Mouse (Mus musculus) forebrain, embryonic 13.5 days (tissue): Measurements from ENCODE around the gene Pip5kl1. TPM values are rescaled to one million over a fixed set of nuclear protein-coding genes. Genes with fewer than 3 reads are reported as not detected.

Experiments used
- ATAC-seq: fragments of 200-750 bp; cut with Nextera tagmentation; 2 replicates; pipeline ENCODE4 v1.8.0; 2017
- H3K27ac ChIP-seq: fragments of 300-500 bp; sonication (generic); 2 replicates; pipeline ENCODE4 v1.5.1; 2015; ENCODE audit warnings: inconsistent platforms, mild to moderate bottlenecking, moderate library complexity
- H3K27me3 ChIP-seq: fragments of 300-500 bp; sonication (generic); 2 replicates; pipeline ENCODE4 v1.6.1; 2015; ENCODE audit warnings: mild to moderate bottlenecking, inconsistent platforms
- H3K36me3 ChIP-seq: fragments of 300-500 bp; sonication (generic); 2 replicates; pipeline ENCODE4 v1.6.1; 2015; ENCODE audit warnings: mild to moderate bottlenecking, inconsistent platforms; ENCODE audit not compliant: poor library complexity, severe bottlenecking
- H3K4me1 ChIP-seq: fragments of 300-500 bp; sonication (generic); 2 replicates; pipeline ENCODE4 v1.6.1; 2015; ENCODE audit warnings: inconsistent platforms
- H3K4me2 ChIP-seq: fragments of 300-500 bp; sonication (generic); 2 replicates; pipeline ENCODE4 v1.6.1; 2015; ENCODE audit warnings: inconsistent platforms, mild to moderate bottlenecking, moderate library complexity
- H3K4me3 ChIP-seq: fragments of 300-500 bp; sonication (generic); 2 replicates; pipeline ENCODE4 v1.5.1; 2015; ENCODE audit warnings: mild to moderate bottlenecking, inconsistent platforms
- H3K9ac ChIP-seq: fragments of 300-500 bp; sonication (generic); 2 replicates; pipeline ENCODE4 v1.6.1; 2015; ENCODE audit warnings: mild to moderate bottlenecking, inconsistent platforms
- H3K9me3 ChIP-seq: fragments of 300-500 bp; sonication (generic); replicated peaks from 2 replicates; pipeline ENCODE4 v1.6.1; 2016; ENCODE audit warnings: inconsistent platforms
- WGBS: fragments of 180-500 bp; shearing (Covaris S2); methylation state at CpG from one replicate; pipeline ENCODE4 v1.1.7; 2015; 5-methylcytosine and 5-hydroxymethylcytosine counted together
- polyA plus RNA-seq: library from polyadenylated mRNA; unstranded; fragments of >200 nt; fragmentation: Nextera tagmentation; extraction: Ambion mirVana; gene quantifications from 2 replicates; pipeline ENCODE4 v1.2.1, GENCODE M21; 2015

The Pip5kl1 gene
- polyA plus RNA-seq, 1 experiment from 2014 or later: 1.7 TPM

- no peaks in the 10 kb centered on the region for H3K9me3 ChIP-seq
- H3K4me2 ChIP-seq: peak overlapping the region; percentile 83
- no peaks in the 10 kb centered on the region for H3K36me3 ChIP-seq
- 12% methylated on average over 25 of the region's 25 CpGs for WGBS
- ATAC-seq: peak; percentile 14; the same call in 1 of the 2 replicates
- peaks cover 19% of the 10 kb centered on the region for H3K4me1 ChIP-seq
- no peak overlapping the region for H3K27ac ChIP-seq
- no peaks in the 10 kb centered on the region for H3K27me3 ChIP-seq
- no peak overlapping the region for H3K9ac ChIP-seq
- H3K4me3 ChIP-seq: peak overlapping the region; percentile 63; the same call in 1 of the 2 replicates
These were observed 33.7 kb downstream of the Pip5kl1 start for GRCm38 (mm10) chr2:32608141-32608777.

- ATAC-seq: no peak
- H3K4me3 ChIP-seq: 0 out of 2 replicates have a peak overlapping the region, but pooled peaks have one; percentile 8
- H3K4me1 ChIP-seq: peaks cover 19% of the 10 kb centered on the region
- no peaks in the 10 kb centered on the region for H3K36me3 ChIP-seq
- H3K27me3 ChIP-seq: no peaks in the 10 kb centered on the region
- H3K9me3 ChIP-seq: no peaks in the 10 kb centered on the region
- no peak overlapping the region for H3K27ac ChIP-seq
- H3K4me2 ChIP-seq: peak overlapping the region; percentile 83
- 45% methylated on average over 18 of the region's 18 CpGs for WGBS
- no peak overlapping the region for H3K9ac ChIP-seq
These were observed 34.3 kb downstream of the Pip5kl1 start for GRCm38 (mm10) chr2:32608778-32609435.

DNA sequence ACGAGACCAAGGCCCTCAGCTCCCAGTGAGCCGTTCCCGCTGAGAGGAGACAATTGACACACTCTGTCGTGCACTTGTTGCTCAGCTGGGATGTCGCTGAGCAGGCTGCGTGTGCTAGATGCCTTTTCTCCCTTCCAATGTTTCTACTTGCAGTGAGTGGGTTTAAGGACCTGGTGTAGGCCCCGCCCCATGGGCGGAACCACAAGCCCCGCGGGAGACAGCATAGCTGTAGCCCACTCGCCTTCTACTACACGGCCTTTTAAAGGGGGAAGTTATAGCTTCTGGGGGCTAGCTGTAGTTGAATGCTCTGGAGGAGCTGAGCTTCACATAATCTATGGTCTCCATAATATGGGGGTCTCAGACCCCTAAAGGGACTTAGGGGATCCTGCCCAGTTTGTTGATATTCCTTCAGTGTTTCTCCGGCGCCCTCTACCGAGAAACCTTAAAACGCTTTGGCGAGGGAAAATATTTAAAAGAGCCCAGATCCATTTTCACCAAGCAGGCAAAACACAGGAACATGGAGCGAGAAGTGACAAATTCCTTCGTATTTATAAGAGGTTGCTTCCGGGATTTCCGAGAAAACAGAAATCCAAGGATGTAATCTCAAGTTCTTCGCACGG lies 36.1 kb downstream of the Pip5kl1 start:
- H3K9ac ChIP-seq: peak overlapping the region; percentile 27; the same call in 1 of the 2 replicates
- H3K36me3 ChIP-seq: 0 out of 2 replicates have a peak, but pooled peaks cover 8% of the 10 kb centered on the region
- whole genome bisulfite sequencing: 14% methylated on average over 23 of the region's 23 CpGs
- peaks cover 19% of the 10 kb centered on the region for H3K4me1 ChIP-seq
- peak overlapping the region; percentile 37 for H3K4me3 ChIP-seq
- H3K4me2 ChIP-seq: peak overlapping the region; percentile 58
- ATAC-seq: no peak
- no peak overlapping the region for H3K27ac ChIP-seq
- H3K27me3 ChIP-seq: no peaks in the 10 kb centered on the region
- no peaks in the 10 kb centered on the region for H3K9me3 ChIP-seq

GRCm38 (mm10) chr2:32612274-32612673 lies 37.7 kb downstream of the Pip5kl1 start:
- WGBS: 69% methylated on average over 26 of the region's 26 CpGs
- Histone ChIP-seq H3K4me3 (no peak overlapping the region), H3K9me3 (no peaks in the 10 kb centered on the region)

DNA sequence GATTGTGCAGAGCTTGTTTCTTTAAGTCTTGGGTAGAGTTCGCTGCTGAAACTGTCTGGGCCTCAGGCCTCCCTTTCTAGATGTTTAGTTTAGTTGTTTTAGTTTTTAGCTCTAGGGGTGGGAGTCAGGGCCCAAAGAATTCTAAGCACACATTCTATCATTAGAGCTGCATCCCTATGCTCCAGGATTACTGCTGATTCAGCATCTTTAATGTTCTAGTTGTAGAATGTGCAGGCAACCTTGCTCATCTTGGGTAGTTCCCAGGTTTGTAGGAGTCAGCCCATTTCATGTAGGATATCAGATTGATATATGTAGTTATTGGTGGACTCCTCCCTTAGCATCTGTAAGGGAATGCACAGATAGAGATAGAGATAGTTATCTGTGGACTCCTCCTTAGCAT lies 42.5 kb downstream of the Pip5kl1 start:
- peaks cover 8% of the 10 kb centered on the region; the same call in 1 of the 2 replicates for H3K36me3 ChIP-seq
- no peak overlapping the region for H3K4me3 ChIP-seq
- H3K27ac ChIP-seq: no peak overlapping the region
- no peak overlapping the region for H3K9ac ChIP-seq
- H3K4me2 ChIP-seq: no peak overlapping the region
- peaks cover 25% of the 10 kb centered on the region for H3K4me1 ChIP-seq
- no peaks in the 10 kb centered on the region for H3K27me3 ChIP-seq
- WGBS: 97% methylated on average over 1 of the region's 1 CpGs
- no peak for ATAC-seq
- no peaks in the 10 kb centered on the region for H3K9me3 ChIP-seq

More at GRCm38 (mm10) chr2:32612274-32612673, 37.7 kb downstream of the Pip5kl1 start:
- H3K9ac ChIP-seq: no peak overlapping the region
- H3K4me2 ChIP-seq: no peak overlapping the region
- H3K4me1 ChIP-seq: peaks cover 19% of the 10 kb centered on the region
- no peak for ATAC-seq
- no peaks in the 10 kb centered on the region for H3K27me3 ChIP-seq
- no peak overlapping the region for H3K27ac ChIP-seq
- H3K36me3 ChIP-seq: 0 out of 2 replicates have a peak, but pooled peaks cover 8% of the 10 kb centered on the region

DNA sequence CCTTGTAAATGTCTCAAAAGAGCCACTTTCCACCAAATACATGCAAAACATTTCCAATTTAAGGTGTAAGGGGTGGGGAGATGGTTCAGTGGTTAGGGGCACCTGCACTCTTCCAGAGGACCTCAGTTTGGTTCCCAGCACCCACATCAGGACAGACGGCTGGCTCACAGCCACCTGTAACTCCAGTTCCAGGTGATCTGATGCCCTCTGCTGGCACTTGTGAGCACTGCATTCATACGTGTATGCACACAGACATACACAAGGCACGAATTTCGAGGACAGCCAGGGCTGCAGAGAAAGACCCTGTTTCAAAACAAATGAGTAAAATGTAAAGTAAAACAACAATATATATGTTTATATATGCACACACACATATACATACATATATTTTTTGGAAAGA lies 43.0 kb downstream of the Pip5kl1 start:
- no peak for ATAC-seq
- H3K36me3 ChIP-seq: peaks cover 8% of the 10 kb centered on the region; the same call in 1 of the 2 replicates
- 94% methylated on average over 4 of the region's 4 CpGs for WGBS
- no peak overlapping the region for H3K4me2 ChIP-seq
- no peak overlapping the region for H3K9ac ChIP-seq
- no peak overlapping the region for H3K27ac ChIP-seq
- H3K4me3 ChIP-seq: no peak overlapping the region
- H3K27me3 ChIP-seq: no peaks in the 10 kb centered on the region
- peaks cover 25% of the 10 kb centered on the region for H3K4me1 ChIP-seq
- H3K9me3 ChIP-seq: no peaks in the 10 kb centered on the region

- no peak overlapping the region for H3K27ac ChIP-seq
- H3K4me1 ChIP-seq: peaks cover 25% of the 10 kb centered on the region
- no peak overlapping the region for H3K9ac ChIP-seq
- 75% methylated on average over 9 of the region's 9 CpGs for WGBS
- H3K27me3 ChIP-seq: no peaks in the 10 kb centered on the region
- H3K4me3 ChIP-seq: no peak overlapping the region
- no peak for ATAC-seq
- H3K9me3 ChIP-seq: no peaks in the 10 kb centered on the region
- H3K36me3 ChIP-seq: peaks cover 8% of the 10 kb centered on the region; the same call in 1 of the 2 replicates
- no peak overlapping the region for H3K4me2 ChIP-seq
These were observed 43.5 kb downstream of the Pip5kl1 start for GRCm38 (mm10) chr2:32618051-32618450.

- H3K36me3 ChIP-seq: no peaks in the 10 kb centered on the region; the same call in 1 of the 2 replicates
- WGBS: 54% methylated on average over 4 of the region's 4 CpGs
- no peak for ATAC-seq
- no peak overlapping the region for H3K27ac ChIP-seq
- no peak overlapping the region for H3K4me2 ChIP-seq
- H3K9me3 ChIP-seq: no peaks in the 10 kb centered on the region
- peaks cover 39% of the 10 kb centered on the region for H3K4me1 ChIP-seq
- H3K4me3 ChIP-seq: no peak overlapping the region
- H3K27me3 ChIP-seq: no peaks in the 10 kb centered on the region
- no peak overlapping the region for H3K9ac ChIP-seq
These were observed 46.3 kb downstream of the Pip5kl1 start for GRCm38 (mm10) chr2:32620682-32621516.

GRCm38 (mm10) chr2:32621517-32621859 lies 46.9 kb downstream of the Pip5kl1 start, which contains the start of gene Ak1:
Gene Ak1, plus strand, starts transcription at chr2:32621758.
- H3K4me2 ChIP-seq: no peak within 1 kb of the TSS
- WGBS: 53% methylated on average over 7 of the region's 7 CpGs
- ATAC-seq: no peak
- no peaks in the 10 kb centered on the region for H3K27me3 ChIP-seq
- H3K4me1 ChIP-seq: peaks cover 45% of the 10 kb centered on the region
- H3K4me3 ChIP-seq: no peak within 1 kb of the TSS
- no peaks in the 10 kb centered on the region for H3K9me3 ChIP-seq
- H3K36me3 ChIP-seq: no peaks in the 10 kb centered on the region; the same call in 1 of the 2 replicates
- no peak within 1 kb of the TSS for H3K27ac ChIP-seq
- H3K9ac ChIP-seq: no peak within 1 kb of the TSS

DNA sequence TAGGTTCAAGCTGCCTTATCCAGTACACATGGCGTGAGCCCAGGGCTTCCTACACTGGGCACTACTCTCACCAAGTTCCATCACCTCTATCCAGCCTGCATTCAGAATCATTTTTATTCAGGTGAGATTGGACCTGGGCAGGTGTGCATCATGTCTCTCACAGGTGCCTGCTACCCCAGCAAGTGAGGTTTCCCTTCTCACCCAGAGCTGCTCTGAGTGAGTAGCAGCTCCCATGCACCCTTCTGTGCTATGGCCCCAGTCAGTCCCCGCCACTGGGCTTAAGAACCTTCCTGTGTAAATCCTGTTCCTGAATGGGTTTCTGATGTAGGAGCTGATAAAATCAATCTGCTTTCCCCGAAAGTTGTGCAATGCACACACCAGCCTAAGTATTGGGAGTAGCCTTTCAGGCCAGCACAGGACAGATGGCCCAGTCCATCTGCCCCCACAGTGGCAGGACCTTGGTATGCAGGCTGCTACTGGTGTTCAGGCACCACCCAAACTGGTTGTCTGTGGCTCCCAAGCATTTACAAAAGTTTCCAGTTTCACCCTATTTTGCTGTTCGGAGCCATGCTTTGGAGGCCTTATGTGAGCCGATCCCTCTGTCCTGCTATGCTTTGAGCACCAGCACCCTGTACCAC lies 49.6 kb downstream of the Pip5kl1 start:
- H3K4me2 ChIP-seq: no peak overlapping the region
- ATAC-seq: no peak
- H3K4me3 ChIP-seq: no peak overlapping the region
- H3K9me3 ChIP-seq: no peaks in the 10 kb centered on the region
- no peaks in the 10 kb centered on the region for H3K27me3 ChIP-seq
- H3K9ac ChIP-seq: no peak overlapping the region
- no peak overlapping the region for H3K27ac ChIP-seq
- no peaks in the 10 kb centered on the region for H3K36me3 ChIP-seq
- peaks cover 63% of the 10 kb centered on the region for H3K4me1 ChIP-seq
- WGBS: 81% methylated on average over 5 of the region's 5 CpGs

- no peaks in the 10 kb centered on the region for H3K9me3 ChIP-seq
- ATAC-seq: peak; percentile 75
- H3K4me1 ChIP-seq: peaks cover 60% of the 10 kb centered on the region
These were observed 50.7 kb downstream of the Pip5kl1 start for GRCm38 (mm10) chr2:32625212-32625872.

More at GRCm38 (mm10) chr2:32625212-32625872, 50.7 kb downstream of the Pip5kl1 start:
- Histone ChIP-seq H3K27me3 (no peaks in the 10 kb centered on the region), H3K9ac (peak overlapping the region; percentile 69), H3K27ac (peak overlapping the region; percentile 83), H3K4me2 (peak overlapping the region; percentile 69), H3K36me3 (no peaks in the 10 kb centered on the region), H3K4me3 (peak overlapping the region; percentile 40)
- 4% methylated on average over 13 of the region's 13 CpGs for WGBS
